Mouse (Mus musculus) CH12.LX (cell line): ENCODE data around the gene Gm20388. TPM values are rescaled to one million over a fixed set of nuclear protein-coding genes. Genes with fewer than 3 reads are reported as not detected.

Source experiments
- DNase-seq: peaks from one replicate; pipeline ENCODE4 v3.0.0-alpha.2; 2013; ENCODE audit errors: extremely low read depth
- H3K27ac ChIP-seq: 2 replicates; pipeline ENCODE4 v1.5.1; 2012; ENCODE audit warnings: low read depth, mild to moderate bottlenecking, control low read depth, moderate library complexity; ENCODE audit not compliant: insufficient read depth
- H3K27me3 ChIP-seq: replicated peaks from 2 replicates; pipeline ENCODE3; 2012; ENCODE audit warnings: inconsistent platforms
- H3K36me3 ChIP-seq, 2 experiments: replicated peaks in 1 of 2; 2 replicates each; pipeline versions ENCODE3 to v1.6.1; 2012; ENCODE audit warnings: inconsistent platforms in 1 of 2, low read length in 1 of 2, mild to moderate bottlenecking in 1 of 2, mixed read lengths in 1 of 2, moderate library complexity in 1 of 2; ENCODE audit not compliant: control insufficient read depth in 1 of 2, insufficient read depth in 1 of 2
- H3K4me1 ChIP-seq, 2 experiments: 2 replicates each; pipeline ENCODE4 v1.6.1; 2012; ENCODE audit warnings: inconsistent platforms in 1 of 2, moderate library complexity in 1 of 2; ENCODE audit not compliant: insufficient read depth in 2 of 2, control insufficient read depth in 1 of 2
- H3K4me2 ChIP-seq: 2 replicates; pipeline ENCODE4 v1.6.1; 2012; ENCODE audit warnings: low read depth, mild to moderate bottlenecking, control low read depth; ENCODE audit not compliant: poor library complexity, insufficient read depth, severe bottlenecking
- H3K4me3 ChIP-seq, 3 experiments: fragments of 150-350 bp in 1 of 3; sonication (generic) in 1 of 3; replicated peaks in 1 of 3; 2 replicates each; pipeline versions ENCODE3 to v1.5.1; 2011 to 2012; ENCODE audit warnings: low read depth in 2 of 3, low read length in 2 of 3, mild to moderate bottlenecking in 2 of 3, moderate library complexity in 2 of 3, control low read depth in 1 of 3, improper control_type of control experiment in 1 of 3, inconsistent platforms in 1 of 3, mixed read lengths in 1 of 3; ENCODE audit not compliant: poor library complexity in 1 of 3
- H3K79me2 ChIP-seq: replicated peaks from 2 replicates; pipeline ENCODE4 v1.6.1; 2012; ENCODE audit warnings: mild to moderate bottlenecking, moderate library complexity; ENCODE audit not compliant: control insufficient read depth, poor library complexity, insufficient read depth, severe bottlenecking; ENCODE audit errors: extremely low read depth
- H3K9ac ChIP-seq: 2 replicates; pipeline ENCODE4 v1.6.1; 2012; ENCODE audit warnings: low read depth, mild to moderate bottlenecking, control low read depth, moderate library complexity; ENCODE audit not compliant: insufficient read depth
- H3K9me3 ChIP-seq: replicated peaks from 2 replicates; pipeline ENCODE3; 2012; ENCODE audit warnings: low read length, inconsistent platforms, mixed read lengths
- BHLHE40 ChIP-seq: IDR thresholded peaks from 2 replicates; pipeline ENCODE4 v1.6.1; 2011; ENCODE audit warnings: mild to moderate bottlenecking, low read depth, low read length, improper control_type of control experiment
- CHD1 ChIP-seq: IDR thresholded peaks from 2 replicates; pipeline ENCODE4 v1.6.1; 2012; ENCODE audit warnings: low read depth, low read length, improper control_type of control experiment, inconsistent platforms
- CHD2 ChIP-seq: IDR thresholded peaks from 2 replicates; pipeline ENCODE4 v1.6.1; 2011; ENCODE audit warnings: low read length, improper control_type of control experiment
- CTCF ChIP-seq, 2 experiments: IDR thresholded peaks in 1 of 2; conservative IDR thresholded peaks in 1 of 2; 2 replicates each; pipeline ENCODE4 v1.5.1; 2011 to 2012; ENCODE audit warnings: low read depth in 2 of 2, low read length in 2 of 2, improper control_type of control experiment in 1 of 2, inconsistent platforms in 1 of 2, mild to moderate bottlenecking in 1 of 2, moderate library complexity in 1 of 2
- E2F4 ChIP-seq: IDR thresholded peaks from 2 replicates; pipeline ENCODE4 v1.6.1; 2011; ENCODE audit warnings: low read depth, low read length, improper control_type of control experiment; ENCODE audit not compliant: insufficient replicate concordance
- EP300 ChIP-seq: IDR thresholded peaks from 2 replicates; pipeline ENCODE4 v1.6.1; 2011; ENCODE audit warnings: low read length, improper control_type of control experiment
- ETS1 ChIP-seq: conservative IDR thresholded peaks from 2 replicates; pipeline ENCODE4 v1.6.1; 2012; ENCODE audit warnings: low read depth, mild to moderate bottlenecking, inconsistent platforms, low read length, improper control_type of control experiment, moderate library complexity
- HCFC1 ChIP-seq: IDR thresholded peaks from 2 replicates; pipeline ENCODE4 v1.6.1; 2012; ENCODE audit warnings: low read depth, mild to moderate bottlenecking, inconsistent platforms, low read length, improper control_type of control experiment
- IRF4 ChIP-seq: IDR thresholded peaks from 2 replicates; pipeline ENCODE4 v1.6.1; 2014; ENCODE audit warnings: low read depth, mild to moderate bottlenecking, inconsistent platforms, low read length, improper control_type of control experiment
- JUND ChIP-seq: conservative IDR thresholded peaks from 2 replicates; pipeline ENCODE4 v1.6.1; 2011; ENCODE audit warnings: low read depth, low read length, improper control_type of control experiment
- KAT2A ChIP-seq: IDR thresholded peaks from 2 replicates; pipeline ENCODE4 v1.6.1; 2012; ENCODE audit warnings: low read length, improper control_type of control experiment, inconsistent platforms; ENCODE audit not compliant: insufficient replicate concordance
- MAX ChIP-seq: IDR thresholded peaks from 2 replicates; pipeline ENCODE4 v1.6.1; 2011; ENCODE audit warnings: low read length, improper control_type of control experiment
- MAZ ChIP-seq: IDR thresholded peaks from 2 replicates; pipeline ENCODE4 v1.6.1; 2012; ENCODE audit warnings: low read depth, mild to moderate bottlenecking, inconsistent platforms, low read length, improper control_type of control experiment, moderate library complexity
- MXI1 ChIP-seq: IDR thresholded peaks from 2 replicates; pipeline ENCODE4 v1.6.1; 2011; ENCODE audit warnings: mild to moderate bottlenecking, low read depth, low read length, improper control_type of control experiment
- MYC ChIP-seq: IDR thresholded peaks from 2 replicates; pipeline ENCODE4 v1.6.1; 2011; ENCODE audit warnings: low read depth, mild to moderate bottlenecking, improper control_type of control experiment, low read length
- NELFE ChIP-seq: IDR thresholded peaks from 2 replicates; pipeline ENCODE4 v1.6.1; 2011; ENCODE audit warnings: low read depth, low read length, improper control_type of control experiment
- PAX5 ChIP-seq: IDR thresholded peaks from 2 replicates; pipeline ENCODE4 v1.6.1; 2012; ENCODE audit warnings: low read length, inconsistent platforms, mixed read lengths
- POLR2A ChIP-seq: IDR thresholded peaks from 2 replicates; pipeline ENCODE4 v1.6.1; 2011; ENCODE audit warnings: low read depth, mild to moderate bottlenecking, improper control_type of control experiment, low read length
- POLR2AphosphoS2 ChIP-seq: IDR thresholded peaks from 2 replicates; pipeline ENCODE4 v1.6.1; 2011; ENCODE audit warnings: low read depth, low read length, improper control_type of control experiment
- RAD21 ChIP-seq: IDR thresholded peaks from 2 replicates; pipeline ENCODE4 v1.6.1; 2011; ENCODE audit warnings: low read depth, mild to moderate bottlenecking, low read length, improper control_type of control experiment, moderate library complexity
- SIN3A ChIP-seq: IDR thresholded peaks from 2 replicates; pipeline ENCODE4 v1.6.1; 2012; ENCODE audit warnings: low read length, improper control_type of control experiment, inconsistent platforms
- SMC3 ChIP-seq: IDR thresholded peaks from 2 replicates; pipeline ENCODE4 v1.6.1; 2011; ENCODE audit warnings: low read depth, low read length, improper control_type of control experiment
- TBP ChIP-seq: conservative IDR thresholded peaks from 2 replicates; pipeline ENCODE4 v1.6.1; 2011; ENCODE audit warnings: low read depth, low read length, improper control_type of control experiment
- TCF12 ChIP-seq: IDR thresholded peaks from 2 replicates; pipeline ENCODE4 v1.6.1; 2014; ENCODE audit warnings: low read depth, mild to moderate bottlenecking, inconsistent platforms, low read length, improper control_type of control experiment
- UBTF ChIP-seq: IDR thresholded peaks from 2 replicates; pipeline ENCODE4 v1.6.1; 2012; ENCODE audit warnings: low read depth, mild to moderate bottlenecking, inconsistent platforms, low read length, improper control_type of control experiment, moderate library complexity
- USF1 ChIP-seq: IDR thresholded peaks from 2 replicates; pipeline ENCODE4 v1.6.1; 2014; ENCODE audit warnings: low read depth, mild to moderate bottlenecking, inconsistent platforms, low read length, improper control_type of control experiment
- USF2 ChIP-seq: conservative IDR thresholded peaks from 2 replicates; pipeline ENCODE4 v1.6.1; 2011; ENCODE audit warnings: low read depth, low read length, improper control_type of control experiment
- ZC3H11A ChIP-seq: IDR thresholded peaks from 2 replicates; pipeline ENCODE4 v1.6.1; 2012; ENCODE audit warnings: low read depth, mild to moderate bottlenecking, inconsistent platforms, low read length, improper control_type of control experiment
- ZKSCAN1 ChIP-seq: IDR thresholded peaks from 2 replicates; pipeline ENCODE4 v1.6.1; 2012; ENCODE audit warnings: low read depth, inconsistent platforms, low read length, improper control_type of control experiment, borderline replicate concordance
- ZMIZ1 ChIP-seq: IDR thresholded peaks from 2 replicates; pipeline ENCODE4 v1.6.1; 2012; ENCODE audit warnings: low read depth, mild to moderate bottlenecking, inconsistent platforms, low read length, improper control_type of control experiment
- ZNF384 ChIP-seq: IDR thresholded peaks from 2 replicates; pipeline ENCODE4 v1.6.1; 2012; ENCODE audit warnings: low read depth, low read length, improper control_type of control experiment, inconsistent platforms
- dilution Hi-C: fragments of 300-500 bp; cut with MboI; formaldehyde crosslinking; loops from 2 replicates; pipeline ENCODE4 v1.14.3; 2020; ENCODE audit warnings: low sequenced_read_pairs; ENCODE audit not compliant: extremely low pct_unique_long_range_greater_than_20kb, extremely low pct_ligation_motif_present
- in situ Hi-C: fragments of 300-500 bp; cut with MboI; formaldehyde crosslinking; loops from 3 replicates; pipeline ENCODE4 v1.14.3; 2019; ENCODE audit warnings: low sequenced_read_pairs, low pct_ligation_motif_present, low pct_unique_long_range_greater_than_20kb, mixed read lengths
- polyA plus RNA-seq: library from polyadenylated mRNA; unstranded; fragments of >175 nt; gene quantifications from 2 replicates; pipeline ENCODE4 v1.2.1, GENCODE M21; 2012; ENCODE audit warnings: low read depth; ENCODE audit not compliant: insufficient read length
- total RNA-seq, 2 experiments: library from RNA; depleted of rRNA; stranded (reverse); fragments of 300-350 nt in 1 of 2; fragments of >200 nt in 1 of 2; gene quantifications; 2 replicates each; pipeline ENCODE4 v1.2.3; 2012 to 2014

The Gm20388 gene
- total and polyA plus RNA-seq, 3 experiments = 14.8 to 26.3 (median 22.2) TPM

DNA sequence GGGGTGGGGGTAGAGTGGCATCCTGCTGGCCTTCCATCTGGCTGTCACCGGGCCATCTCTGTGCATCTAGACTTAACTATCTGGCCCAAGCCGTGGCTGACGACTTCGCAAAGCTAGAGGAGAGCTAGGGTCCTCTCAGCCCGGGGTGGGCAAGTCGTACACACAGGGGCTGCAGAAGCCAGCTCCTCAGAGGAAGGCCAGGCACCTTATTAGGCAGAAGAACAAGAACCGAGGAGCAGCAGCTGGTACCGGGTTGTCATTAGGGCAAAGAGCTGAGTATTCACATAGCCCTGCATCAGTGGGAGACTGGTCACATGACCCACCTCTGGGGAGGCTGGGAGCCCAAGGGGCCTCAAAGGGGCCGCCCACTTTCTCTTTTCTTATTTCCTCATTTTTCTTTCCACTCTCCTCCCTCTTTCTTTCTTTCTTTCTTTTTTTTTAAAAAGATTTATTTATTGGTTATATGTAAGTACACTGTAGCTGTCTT lies 1788.0 kb downstream of the Gm20388 start:
- no peak for TF ChIP-seq TBP
- TF ChIP-seq ZC3H11A = no peak
- TF ChIP-seq EP300 = no peak
- peak; percentile 80 for TF ChIP-seq USF1
- no peak for TF ChIP-seq NELFE
- no peak for TF ChIP-seq UBTF
- no peak for TF ChIP-seq HCFC1
- TF ChIP-seq CTCF (conservative IDR thresholded peaks at IDR 0.05 in 1 of 2, IDR thresholded peaks at IDR 0.05 in 1 of 2; ENCODE audit: low read depth in 2 of 2, low read length in 2 of 2) = no peak
- TF ChIP-seq CHD2 = no peak
- no peak for TF ChIP-seq POLR2AphosphoS2
- no peak for TF ChIP-seq MYC
- TF ChIP-seq JUND = no peak
- TF ChIP-seq MXI1 = no peak
- no peak for TF ChIP-seq ZNF384
- TF ChIP-seq ZKSCAN1 = no peak
- TF ChIP-seq POLR2A = no peak
- TF ChIP-seq MAZ = no peak
- TF ChIP-seq RAD21 = no peak
- TF ChIP-seq KAT2A = no peak
- TF ChIP-seq ETS1 = no peak
- no peak for TF ChIP-seq SMC3
- no peak for TF ChIP-seq PAX5
- TF ChIP-seq IRF4 = peak; percentile 34; the same call in 1 of the 2 replicates
- peak; percentile 61; the same call in 1 of the 2 replicates for TF ChIP-seq BHLHE40
- TF ChIP-seq ZMIZ1 = no peak
- no peak for TF ChIP-seq MAX
- TF ChIP-seq TCF12 = no peak
- TF ChIP-seq E2F4 = no peak
- TF ChIP-seq SIN3A = no peak
- peak; percentile 74 for TF ChIP-seq USF2
- no peak for TF ChIP-seq CHD1
- Histone ChIP-seq H3K4me1 (peaks cover 8 to 14% of the 10 kb centered on the region in 2 experiments), H3K4me3 (no peak overlapping the region), H3K79me2 (no peaks in the 10 kb centered on the region), H3K9me3 (peaks cover 11% of the 10 kb centered on the region), H3K4me2 (peak overlapping the region; percentile 51), H3K9ac (no peak overlapping the region), H3K27me3 (peaks cover 69% of the 10 kb centered on the region), H3K36me3 (no peaks in the 10 kb centered on the region), H3K27ac (no peak overlapping the region)
- dilution Hi-C loops = no loop called here
- in situ Hi-C loops = loop anchor here (5.0 kb wide), 1 partner anchor 54 kb away; no protein-coding TSS in a partner anchor
- DNase-seq = peak; percentile 59
